Mouse (Mus musculus): ENCODE measurements around the gene Ubb. TPM values are rescaled to one million over a fixed set of nuclear protein-coding genes. Genes with fewer than 3 reads are reported as not detected.

Ubb gene
- polyA plus RNA-seq, 1 experiment from 2014 or later = 4,745 TPM

GRCm38 (mm10) chr11:62543991-62544390 lies 7.0 kb upstream of the Ubb start:
- Histone ChIP-seq H3K9ac (replicated peaks; ENCODE audit: low read depth, low read length) (no peak overlapping the region), H3K4me2 (ENCODE audit: low read length) (no peak overlapping the region), H3K36me3 (ENCODE audit: control insufficient read depth, insufficient read depth) (no peaks in the 10 kb centered on the region), H3K27me3 (replicated peaks; ENCODE audit: control insufficient read depth, insufficient read depth, low read length) (no peaks in the 10 kb centered on the region), H3K4me1 (replicated peaks; ENCODE audit: control insufficient read depth, insufficient read depth, low read length) (peaks cover 5% of the 10 kb centered on the region), H3K4me3 (replicated peaks; ENCODE audit: low read length) (no peak overlapping the region), H3K27ac (ENCODE audit: low read length) (no peak overlapping the region), H3K9me3 (ENCODE audit: control insufficient read depth, low read length) (no peaks in the 10 kb centered on the region)
- WGBS = 91% methylated on average over 3 of the region's 3 CpGs
- ATAC-seq = no peak

- Histone ChIP-seq H3K27ac (ENCODE audit: low read length) (peak overlapping the region; percentile 97), H3K4me1 (replicated peaks; ENCODE audit: control insufficient read depth, insufficient read depth, low read length) (peaks cover 21% of the 10 kb centered on the region), H3K9me3 (ENCODE audit: control insufficient read depth, low read length) (no peaks in the 10 kb centered on the region), H3K9ac (replicated peaks; ENCODE audit: low read depth, low read length) (peak overlapping the region; percentile 97), H3K4me3 (replicated peaks; ENCODE audit: low read length) (peak overlapping the region; percentile 66), H3K27me3 (replicated peaks; ENCODE audit: control insufficient read depth, insufficient read depth, low read length) (no peaks in the 10 kb centered on the region), H3K4me2 (ENCODE audit: low read length) (peak overlapping the region; percentile 90), H3K36me3 (ENCODE audit: control insufficient read depth, insufficient read depth) (peaks cover 2% of the 10 kb centered on the region; the same call in 1 of the 2 replicates)
- WGBS = 10% methylated on average over 5 of the region's 5 CpGs
- ATAC-seq = no peak
Observed at GRCm38 (mm10) chr11:62549782-62550181, 1.2 kb upstream of the Ubb start.

DNA sequence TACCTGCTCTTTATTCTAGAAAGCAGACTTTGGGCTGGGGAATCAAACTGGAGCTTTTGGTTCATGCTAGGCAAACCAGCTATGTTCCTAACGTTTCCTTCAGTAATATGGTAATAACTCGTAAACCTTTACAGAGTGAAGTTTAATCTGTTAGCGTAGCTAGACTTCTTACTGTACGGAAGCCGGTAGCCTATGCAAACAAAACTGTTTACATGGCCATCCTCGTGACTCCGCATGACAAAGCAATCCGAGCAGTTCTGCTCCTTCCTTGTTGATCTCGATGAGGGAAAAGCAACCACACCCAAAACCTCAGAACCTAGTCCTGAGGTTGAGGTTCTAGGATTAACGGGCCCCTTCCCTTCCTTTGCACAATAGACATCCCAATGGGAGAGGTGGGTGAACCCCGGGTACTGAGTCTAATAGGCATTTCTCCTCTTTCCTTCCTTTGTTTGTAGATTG lies 715 bp upstream of the Ubb start:
- peaks cover 2% of the 10 kb centered on the region; the same call in 1 of the 2 replicates for H3K36me3 ChIP-seq (ENCODE audit: control insufficient read depth, insufficient read depth)
- peak; percentile 39 for ATAC-seq
- H3K27me3 ChIP-seq (replicated peaks; ENCODE audit: control insufficient read depth, insufficient read depth, low read length) = no peaks in the 10 kb centered on the region
- peak overlapping the region; percentile 90 for H3K4me2 ChIP-seq (ENCODE audit: low read length)
- 2% methylated on average over 11 of the region's 11 CpGs for WGBS
- peak overlapping the region; percentile 66 for H3K4me3 ChIP-seq (replicated peaks; ENCODE audit: low read length)
- peak overlapping the region; percentile 97 for H3K9ac ChIP-seq (replicated peaks; ENCODE audit: low read depth, low read length)
- no peaks in the 10 kb centered on the region for H3K9me3 ChIP-seq (ENCODE audit: control insufficient read depth, low read length)
- H3K4me1 ChIP-seq (replicated peaks; ENCODE audit: control insufficient read depth, insufficient read depth, low read length) = peaks cover 25% of the 10 kb centered on the region
- H3K27ac ChIP-seq (ENCODE audit: low read length) = peak overlapping the region; percentile 97

- WGBS = under 1% methylated on average over 58 of the region's 58 CpGs
- Histone ChIP-seq H3K4me3 (replicated peaks; ENCODE audit: low read length) (peak overlapping the region; percentile 66), H3K4me2 (ENCODE audit: low read length) (peak overlapping the region; percentile 51), H3K9me3 (ENCODE audit: control insufficient read depth, low read length) (no peaks in the 10 kb centered on the region), H3K9ac (replicated peaks; ENCODE audit: low read depth, low read length) (peak overlapping the region; percentile 75), H3K27me3 (replicated peaks; ENCODE audit: control insufficient read depth, insufficient read depth, low read length) (no peaks in the 10 kb centered on the region), H3K27ac (ENCODE audit: low read length) (peak overlapping the region; percentile 87), H3K4me1 (replicated peaks; ENCODE audit: control insufficient read depth, insufficient read depth, low read length) (peaks cover 33% of the 10 kb centered on the region), H3K36me3 (ENCODE audit: control insufficient read depth, insufficient read depth) (peaks cover 2% of the 10 kb centered on the region; the same call in 1 of the 2 replicates)
- peak; percentile 78 for ATAC-seq
Observed at GRCm38 (mm10) chr11:62551226-62552119, 502 bp downstream of the Ubb start.

DNA sequence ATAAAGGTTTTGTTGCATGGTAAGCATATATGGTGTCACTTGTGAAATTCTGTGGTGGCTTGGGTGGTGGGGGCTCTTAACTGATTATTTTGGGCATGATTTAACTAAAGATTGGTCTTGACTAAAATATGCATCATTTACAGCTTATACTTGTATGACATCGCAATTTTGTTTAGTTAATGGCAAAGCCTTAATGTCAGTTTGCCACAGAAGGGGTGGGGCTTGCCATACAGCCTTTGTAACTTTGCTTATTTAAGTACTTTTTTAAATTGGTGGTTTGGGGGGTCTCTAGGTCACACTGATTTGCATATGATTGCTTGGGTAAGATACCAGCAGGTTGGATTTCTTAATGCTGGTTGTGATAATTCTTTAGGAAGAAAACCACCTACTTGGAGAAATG lies 2.2 kb downstream of the Ubb start:
- H3K36me3 ChIP-seq (ENCODE audit: control insufficient read depth, insufficient read depth) = peaks cover 2% of the 10 kb centered on the region; the same call in 1 of the 2 replicates
- H3K4me2 ChIP-seq (ENCODE audit: low read length) = peak overlapping the region; percentile 74
- H3K27ac ChIP-seq (ENCODE audit: low read length) = no peak overlapping the region
- 33% methylated on average over 1 of the region's 1 CpGs for WGBS
- no peaks in the 10 kb centered on the region for H3K9me3 ChIP-seq (ENCODE audit: control insufficient read depth, low read length)
- H3K9ac ChIP-seq (replicated peaks; ENCODE audit: low read depth, low read length) = peak overlapping the region; percentile 10; the same call in 1 of the 2 replicates
- ATAC-seq = no peak
- peaks cover 33% of the 10 kb centered on the region for H3K4me1 ChIP-seq (replicated peaks; ENCODE audit: control insufficient read depth, insufficient read depth, low read length)
- H3K4me3 ChIP-seq (replicated peaks; ENCODE audit: low read length) = peak overlapping the region; percentile 42
- no peaks in the 10 kb centered on the region for H3K27me3 ChIP-seq (replicated peaks; ENCODE audit: control insufficient read depth, insufficient read depth, low read length)

DNA sequence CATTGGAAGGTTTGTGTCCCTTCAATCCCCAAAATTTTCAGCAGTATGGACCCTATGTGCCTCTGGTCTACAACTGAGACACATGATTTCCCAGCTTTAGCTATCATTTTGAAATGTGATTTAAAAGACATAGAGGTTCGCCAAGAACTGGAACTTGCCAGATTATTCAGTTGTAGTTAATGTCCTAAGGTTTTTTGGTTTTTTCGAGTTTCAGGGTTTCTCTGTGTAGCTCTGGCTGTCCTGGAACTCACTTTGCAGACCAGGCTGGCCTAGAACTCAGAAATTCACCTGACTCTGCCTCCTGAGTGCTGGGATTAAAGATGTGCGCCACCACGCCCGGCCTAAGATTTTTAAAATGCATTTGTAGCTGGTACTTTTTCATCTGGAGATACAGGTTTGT lies 2.7 kb downstream of the Ubb start:
- Histone ChIP-seq H3K4me1 (replicated peaks; ENCODE audit: control insufficient read depth, insufficient read depth, low read length) (peaks cover 33% of the 10 kb centered on the region), H3K4me2 (ENCODE audit: low read length) (peak overlapping the region; percentile 74), H3K36me3 (ENCODE audit: control insufficient read depth, insufficient read depth) (peaks cover 2% of the 10 kb centered on the region; the same call in 1 of the 2 replicates), H3K9ac (replicated peaks; ENCODE audit: low read depth, low read length) (peak overlapping the region; percentile 1; the same call in 1 of the 2 replicates), H3K27me3 (replicated peaks; ENCODE audit: control insufficient read depth, insufficient read depth, low read length) (no peaks in the 10 kb centered on the region), H3K4me3 (replicated peaks; ENCODE audit: low read length) (peak overlapping the region; percentile 42), H3K27ac (ENCODE audit: low read length) (no peak overlapping the region), H3K9me3 (ENCODE audit: control insufficient read depth, low read length) (no peaks in the 10 kb centered on the region)
- ATAC-seq = no peak
- 80% methylated on average over 5 of the region's 5 CpGs for WGBS

GRCm38 (mm10) chr11:62554163-62554855 lies 3.3 kb downstream of the Ubb start:
- H3K9ac ChIP-seq (replicated peaks; ENCODE audit: low read depth, low read length) = no peak overlapping the region
- WGBS = 72% methylated on average over 5 of the region's 5 CpGs
- H3K27me3 ChIP-seq (replicated peaks; ENCODE audit: control insufficient read depth, insufficient read depth, low read length) = no peaks in the 10 kb centered on the region
- H3K36me3 ChIP-seq (ENCODE audit: control insufficient read depth, insufficient read depth) = peaks cover 2% of the 10 kb centered on the region; the same call in 1 of the 2 replicates
- no peak for ATAC-seq
- H3K27ac ChIP-seq (ENCODE audit: low read length) = no peak overlapping the region
- H3K4me2 ChIP-seq (ENCODE audit: low read length) = peak overlapping the region; percentile 74
- H3K4me1 ChIP-seq (replicated peaks; ENCODE audit: control insufficient read depth, insufficient read depth, low read length) = peaks cover 32% of the 10 kb centered on the region
- H3K4me3 ChIP-seq (replicated peaks; ENCODE audit: low read length) = peak overlapping the region; percentile 42
- no peaks in the 10 kb centered on the region for H3K9me3 ChIP-seq (ENCODE audit: control insufficient read depth, low read length)

- Histone ChIP-seq H3K27me3 (replicated peaks; ENCODE audit: control insufficient read depth, insufficient read depth, low read length) (no peaks in the 10 kb centered on the region), H3K27ac (ENCODE audit: low read length) (no peak overlapping the region), H3K36me3 (ENCODE audit: control insufficient read depth, insufficient read depth) (peaks cover 2% of the 10 kb centered on the region; the same call in 1 of the 2 replicates), H3K4me2 (ENCODE audit: low read length) (peak overlapping the region; percentile 74), H3K4me1 (replicated peaks; ENCODE audit: control insufficient read depth, insufficient read depth, low read length) (peaks cover 27% of the 10 kb centered on the region), H3K9ac (replicated peaks; ENCODE audit: low read depth, low read length) (no peak overlapping the region), H3K9me3 (ENCODE audit: control insufficient read depth, low read length) (no peaks in the 10 kb centered on the region), H3K4me3 (replicated peaks; ENCODE audit: low read length) (peak overlapping the region; percentile 42)
- no peak for ATAC-seq
Observed at GRCm38 (mm10) chr11:62554934-62555517, 4.1 kb downstream of the Ubb start.

All from forebrain, embryonic 16.5 days (tissue).